Mouse (Mus musculus) midbrain, embryonic 11.5 days (tissue): Measurements from ENCODE around the gene Gbp2. TPM values are rescaled to one million over a fixed set of nuclear protein-coding genes. Genes with fewer than 3 reads are reported as not detected.

Source experiments
- ATAC-seq: fragments of 200-750 bp; cut with Nextera tagmentation; 2 replicates; pipeline ENCODE4 v1.8.0; 2017; ENCODE audit warnings: moderate TSS enrichment, moderate library complexity; ENCODE audit not compliant: low FRiP score
- DNase-seq: peaks from one replicate; pipeline ENCODE4 v3.0.0; 2015; ENCODE audit warnings: low spot score; ENCODE audit errors: missing footprints
- H3K27ac ChIP-seq: fragments of 300-500 bp; sonication (generic); 2 replicates; pipeline ENCODE4 v1.5.1; 2014; ENCODE audit warnings: low read depth, low read length
- H3K27me3 ChIP-seq: fragments of 300-500 bp; sonication (generic); 2 replicates; pipeline ENCODE4 v1.6.1; 2014; ENCODE audit warnings: mild to moderate bottlenecking, low read length, moderate library complexity, mixed read lengths; ENCODE audit not compliant: control insufficient read depth, insufficient read depth
- H3K36me3 ChIP-seq: fragments of 300-500 bp; sonication (generic); 2 replicates; pipeline ENCODE4 v1.6.1; 2014; ENCODE audit warnings: mild to moderate bottlenecking, low read length, moderate library complexity, mixed read lengths; ENCODE audit not compliant: control insufficient read depth, insufficient read depth
- H3K4me1 ChIP-seq: fragments of 300-500 bp; sonication (generic); 2 replicates; pipeline ENCODE4 v1.6.1; 2014; ENCODE audit warnings: low read length; ENCODE audit not compliant: control insufficient read depth, insufficient read depth
- H3K4me2 ChIP-seq: fragments of 300-500 bp; sonication (generic); 2 replicates; pipeline ENCODE4 v1.6.1; 2014; ENCODE audit warnings: mild to moderate bottlenecking, moderate library complexity
- H3K4me3 ChIP-seq: fragments of 300-500 bp; sonication (generic); 2 replicates; pipeline ENCODE4 v1.5.1; 2014; ENCODE audit warnings: low read depth, low read length
- H3K9ac ChIP-seq: fragments of 300-500 bp; sonication (generic); 2 replicates; pipeline ENCODE4 v1.6.1; 2014; ENCODE audit warnings: low read length
- H3K9me3 ChIP-seq: fragments of 300-500 bp; sonication (generic); 2 replicates; pipeline ENCODE4 v1.6.1; 2016; ENCODE audit warnings: low read length; ENCODE audit not compliant: control insufficient read depth
- WGBS: fragments of 180-500 bp; shearing (Covaris S2); extraction: QIAGEN DNeasy Blood & Tissue Kit; methylation state at CpG from one replicate; pipeline ENCODE4 v1.1.7; 2014; 5-methylcytosine and 5-hydroxymethylcytosine counted together
- polyA plus RNA-seq: library from polyadenylated mRNA; unstranded; fragments of >200 nt; fragmentation: Nextera tagmentation; extraction: Ambion mirVana; gene quantifications from 2 replicates; pipeline ENCODE4 v1.2.1, GENCODE M21; 2014

Gene Gbp2
- not detected in 2 replicates for polyA plus RNA-seq

- no peak for ATAC-seq
Observed at GRCm38 (mm10) chr3:142620111-142620955, at the start of gene Gbp2. Gene Gbp2 (plus strand): TSS chr3:142620602.

GRCm38 (mm10) chr3:142570738-142571137 is 49.7 kb upstream of the Gbp2 start:
- Histone ChIP-seq H3K9me3 (no peaks in the 10 kb centered on the region), H3K36me3 (no peaks in the 10 kb centered on the region), H3K9ac (no peak overlapping the region), H3K27ac (no peak overlapping the region), H3K4me3 (no peak overlapping the region), H3K4me2 (no peak overlapping the region), H3K27me3 (no peaks in the 10 kb centered on the region), H3K4me1 (no peaks in the 10 kb centered on the region)
- DNase-seq (no peak), ATAC-seq (no peak)
- WGBS = 87% methylated on average over 4 of the region's 4 CpGs

More at GRCm38 (mm10) chr3:142620111-142620955, at the start of gene Gbp2:
- WGBS = 79% methylated on average over 4 of the region's 4 CpGs
- Histone ChIP-seq H3K27ac (no peak within 1 kb of the TSS), H3K36me3 (no peaks in the 10 kb centered on the region), H3K4me3 (no peak within 1 kb of the TSS), H3K9me3 (no peaks in the 10 kb centered on the region), H3K9ac (no peak within 1 kb of the TSS), H3K4me1 (no peaks in the 10 kb centered on the region), H3K27me3 (no peaks in the 10 kb centered on the region), H3K4me2 (no peak within 1 kb of the TSS)
- no peak for DNase-seq

- DNase-seq = no peak
- H3K27me3 ChIP-seq = no peaks in the 10 kb centered on the region
- no peaks in the 10 kb centered on the region for H3K36me3 ChIP-seq
- no peak overlapping the region for H3K9ac ChIP-seq
- no peaks in the 10 kb centered on the region for H3K9me3 ChIP-seq
- H3K4me1 ChIP-seq = no peaks in the 10 kb centered on the region
- 81% methylated on average over 3 of the region's 3 CpGs for WGBS
- no peak overlapping the region for H3K4me2 ChIP-seq
- H3K27ac ChIP-seq = no peak overlapping the region
- no peak overlapping the region for H3K4me3 ChIP-seq
- no peak for ATAC-seq
Observed at GRCm38 (mm10) chr3:142577108-142577507, 43.3 kb upstream of the Gbp2 start.

GRCm38 (mm10) chr3:142578342-142578741 is 42.1 kb upstream of the Gbp2 start:
- no peak overlapping the region for H3K4me3 ChIP-seq
- H3K27ac ChIP-seq = no peak overlapping the region
- H3K4me1 ChIP-seq = no peaks in the 10 kb centered on the region
- no peaks in the 10 kb centered on the region for H3K36me3 ChIP-seq
- H3K27me3 ChIP-seq = no peaks in the 10 kb centered on the region
- no peaks in the 10 kb centered on the region for H3K9me3 ChIP-seq
- no peak overlapping the region for H3K4me2 ChIP-seq
- ATAC-seq = no peak
- WGBS = 89% methylated on average over 4 of the region's 4 CpGs
- no peak overlapping the region for H3K9ac ChIP-seq
- DNase-seq = no peak

- WGBS = 90% methylated on average over 4 of the region's 4 CpGs
Observed at GRCm38 (mm10) chr3:142583067-142583466, 37.3 kb upstream of the Gbp2 start.

GRCm38 (mm10) chr3:142587386-142587785 is 33.0 kb upstream of the Gbp2 start:
- H3K9ac ChIP-seq = no peak overlapping the region
- no peak overlapping the region for H3K27ac ChIP-seq
- ATAC-seq = no peak
- DNase-seq = no peak
- no peak overlapping the region for H3K4me2 ChIP-seq
- H3K9me3 ChIP-seq = no peaks in the 10 kb centered on the region
- no peak overlapping the region for H3K4me3 ChIP-seq
- no peaks in the 10 kb centered on the region for H3K4me1 ChIP-seq
- no peaks in the 10 kb centered on the region for H3K36me3 ChIP-seq
- no peaks in the 10 kb centered on the region for H3K27me3 ChIP-seq

More at GRCm38 (mm10) chr3:142583067-142583466, 37.3 kb upstream of the Gbp2 start:
- no peaks in the 10 kb centered on the region for H3K36me3 ChIP-seq
- ATAC-seq (no peak), DNase-seq (no peak)
- H3K9ac ChIP-seq = no peak overlapping the region
- no peak overlapping the region for H3K27ac ChIP-seq
- no peaks in the 10 kb centered on the region for H3K9me3 ChIP-seq
- no peak overlapping the region for H3K4me2 ChIP-seq
- H3K4me1 ChIP-seq = no peaks in the 10 kb centered on the region
- H3K4me3 ChIP-seq = no peak overlapping the region
- no peaks in the 10 kb centered on the region for H3K27me3 ChIP-seq

GRCm38 (mm10) chr3:142588888-142589287 is 31.5 kb upstream of the Gbp2 start:
- Histone ChIP-seq H3K4me2 (no peak overlapping the region), H3K4me1 (no peaks in the 10 kb centered on the region), H3K27ac (no peak overlapping the region), H3K36me3 (no peaks in the 10 kb centered on the region), H3K9me3 (no peaks in the 10 kb centered on the region), H3K4me3 (no peak overlapping the region), H3K27me3 (no peaks in the 10 kb centered on the region), H3K9ac (no peak overlapping the region)
- DNase-seq (no peak), ATAC-seq (no peak)
- 88% methylated on average over 2 of the region's 2 CpGs for WGBS

GRCm38 (mm10) chr3:142590431-142591067 is 29.9 kb upstream of the Gbp2 start:
- no peak overlapping the region for H3K4me3 ChIP-seq
- H3K27me3 ChIP-seq = no peaks in the 10 kb centered on the region
- H3K4me1 ChIP-seq = no peaks in the 10 kb centered on the region
- ATAC-seq = no peak
- no peak overlapping the region for H3K27ac ChIP-seq
- no peaks in the 10 kb centered on the region for H3K36me3 ChIP-seq
- no peak overlapping the region for H3K4me2 ChIP-seq
- no peak overlapping the region for H3K9ac ChIP-seq
- WGBS = 86% methylated on average over 4 of the region's 4 CpGs
- H3K9me3 ChIP-seq = no peaks in the 10 kb centered on the region
- no peak for DNase-seq

- DNase-seq (no peak), ATAC-seq (no peak)
- H3K9ac ChIP-seq = no peak within 1 kb of the TSS
- H3K27me3 ChIP-seq = no peaks in the 10 kb centered on the region
- H3K4me3 ChIP-seq = no peak within 1 kb of the TSS
- no peak within 1 kb of the TSS for H3K27ac ChIP-seq
- 84% methylated on average over 1 of the region's 1 CpGs for WGBS
- H3K9me3 ChIP-seq = no peaks in the 10 kb centered on the region
- no peaks in the 10 kb centered on the region for H3K4me1 ChIP-seq
- H3K36me3 ChIP-seq = no peaks in the 10 kb centered on the region
- H3K4me2 ChIP-seq = no peak within 1 kb of the TSS
Observed at GRCm38 (mm10) chr3:142594547-142594946, 25.9 kb upstream of the Gbp2 start, which contains the start of gene Gbp2b. Gene Gbp2b (plus strand): TSS chr3:142594847.
